29 mouse cellular contexts compared by ENCODE assay signal in genomic region chr5:69292353-69292752, GRCm38 (mm10). TPM values are rescaled to one million over a fixed set of nuclear protein-coding genes. Genes with fewer than 3 reads are reported as not detected.
"Had no signal": no experiment of that assay in that cellular context is flagged by ENCODE, and none has a peak within 500 bp of the region (broad histone marks: within the 10 kb centered on the region; RNA-seq: fewer than 3 reads in every experiment).

No protein-coding gene starts in this region.

- H3K4me3 ChIP-seq: heart, adult 2 months; heart, embryonic 13.5 days; heart, embryonic 15.5 days; hindbrain, embryonic 13.5 days; hindbrain, embryonic 15.5 days; kidney, embryonic 15.5 days; left cerebral cortex, adult 2 months; limb, embryonic 10.5 days; limb, embryonic 12.5 days; liver, embryonic 13.5 days had no signal

- H3K27me3 ChIP-seq: heart, embryonic 13.5 days; heart, embryonic 15.5 days; hindbrain, embryonic 13.5 days; hindbrain, embryonic 15.5 days; kidney, embryonic 15.5 days; limb, embryonic 12.5 days; liver, embryonic 13.5 days had no signal

- H3K9me3 ChIP-seq: heart, embryonic 13.5 days; heart, embryonic 15.5 days; hindbrain, embryonic 13.5 days; hindbrain, embryonic 15.5 days; kidney, embryonic 15.5 days; limb, embryonic 10.5 days; limb, embryonic 12.5 days; liver, embryonic 13.5 days had no signal

- H3K27ac ChIP-seq: heart, adult 2 months; heart, embryonic 13.5 days; heart, embryonic 15.5 days; hindbrain, embryonic 13.5 days; hindbrain, embryonic 15.5 days; hindbrain, postnatal 0 days; kidney, embryonic 15.5 days; kidney, postnatal 0 days; left cerebral cortex, adult 2 months; limb, embryonic 10.5 days; limb, embryonic 12.5 days; liver, embryonic 13.5 days had no signal

- H3K4me2 ChIP-seq: heart, embryonic 11.5 days; heart, embryonic 13.5 days; heart, embryonic 15.5 days; hindbrain, embryonic 13.5 days; hindbrain, embryonic 15.5 days; kidney, embryonic 15.5 days; limb, embryonic 12.5 days; liver, embryonic 11.5 days; liver, embryonic 13.5 days had no signal

- H3K4me1 ChIP-seq: heart, embryonic 13.5 days; heart, embryonic 15.5 days; hindbrain, embryonic 13.5 days; hindbrain, embryonic 15.5 days; kidney, embryonic 15.5 days; limb, embryonic 10.5 days; limb, embryonic 12.5 days; liver, embryonic 13.5 days had no signal

- H3K36me3 ChIP-seq: heart, embryonic 13.5 days; heart, embryonic 15.5 days; hindbrain, embryonic 13.5 days; hindbrain, embryonic 15.5 days; kidney, embryonic 15.5 days; limb, embryonic 10.5 days; limb, embryonic 12.5 days; liver, embryonic 13.5 days had no signal

- DNase-seq: gastrocnemius, postnatal 14 days; gastrocnemius, postnatal 36 days; heart, adult 11 months; heart, adult 2 months; heart, postnatal 14 days; heart, postnatal 36 days; kidney, adult 11 months; kidney, adult 2 months; kidney, adult 9 months; kidney, postnatal 14 days; kidney, postnatal 36 days; layer of hippocampus, adult 9-11 months; liver; liver, embryonic 13.5 days had no signal

- H3K9ac ChIP-seq: heart, embryonic 13.5 days; heart, embryonic 15.5 days; hindbrain, embryonic 13.5 days; hindbrain, embryonic 15.5 days; kidney, embryonic 15.5 days; limb, embryonic 12.5 days; liver, embryonic 13.5 days had no signal

RNA-seq across cellular contexts. Expression of gene Kctd8, which starts 49.1 kb away (rescaled TPM):
- total RNA-seq: gastrocnemius, adult 18-20 months; gastrocnemius, adult 8-10 months; gastrocnemius, postnatal 36 days; hematopoietic stem cell, adult 5-6 weeks had no signal
